Mouse (Mus musculus) cortical plate, adult 2 months (tissue): Measurements from ENCODE around the gene Ttc7b. TPM values are rescaled to one million over a fixed set of nuclear protein-coding genes. Genes with fewer than 3 reads are reported as not detected.

Experiments used
- H3K27ac ChIP-seq: fragments of 200-500 bp; 2 replicates; pipeline ENCODE4 v1.5.1; 2012; ENCODE audit warnings: low read length, control low read depth, inconsistent platforms; ENCODE audit not compliant: insufficient read depth
- H3K4me1 ChIP-seq: fragments of 200-500 bp; 2 replicates; pipeline ENCODE4 v1.6.1; 2011; ENCODE audit warnings: low read length; ENCODE audit not compliant: control insufficient read depth, insufficient read depth
- H3K4me3 ChIP-seq: fragments of 200-500 bp; 2 replicates; pipeline ENCODE4 v1.5.1; 2011; ENCODE audit warnings: mild to moderate bottlenecking, low read length, control low read depth; ENCODE audit not compliant: insufficient read depth
- CTCF ChIP-seq: fragments of 200-500 bp; IDR thresholded peaks from 2 replicates; pipeline ENCODE4 v1.5.1; 2011; ENCODE audit warnings: mild to moderate bottlenecking, control low read depth, low read length; ENCODE audit not compliant: insufficient read depth; ENCODE audit errors: extremely low read depth
- POLR2A ChIP-seq: fragments of 200-500 bp; IDR thresholded peaks from 2 replicates; pipeline ENCODE4 v1.6.1; 2011; ENCODE audit warnings: mild to moderate bottlenecking, low read length, control low read depth; ENCODE audit not compliant: insufficient read depth; ENCODE audit errors: extremely low read depth
- polyA plus RNA-seq: library from polyadenylated mRNA; depleted of rRNA; stranded (reverse); fragments of >200 nt; gene quantifications from 2 replicates; pipeline ENCODE4 v1.2.3, GENCODE M21; 2012

The Ttc7b gene
- polyA plus RNA-seq, 1 experiment, result 221 TPM

GRCm38 (mm10) chr12:100513131-100513530 lies 7.5 kb downstream of the Ttc7b start:
- Histone ChIP-seq H3K27ac (no peak overlapping the region), H3K4me3 (no peak overlapping the region), H3K4me1 (peaks cover 12% of the 10 kb centered on the region)
- no peak for TF ChIP-seq CTCF
- TF ChIP-seq POLR2A, result no peak

DNA sequence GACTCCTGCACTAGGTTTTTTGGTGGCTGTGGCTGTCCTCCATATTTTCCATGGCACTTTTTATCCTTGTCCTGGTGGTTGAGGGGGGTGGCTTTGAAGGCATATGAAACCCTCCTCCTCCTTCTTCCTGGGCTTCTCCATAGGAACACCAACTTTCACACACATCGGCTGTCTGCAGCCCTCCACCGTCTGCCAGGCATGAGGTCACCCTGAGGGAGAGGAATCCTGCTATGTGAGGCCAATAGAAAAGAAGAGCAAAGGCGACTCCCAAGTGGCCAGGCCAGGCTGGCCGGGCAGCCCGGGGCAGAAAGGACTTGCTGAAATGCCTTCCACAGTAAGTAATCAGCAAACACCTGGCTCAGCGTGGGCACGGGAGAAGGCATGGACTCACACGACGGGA lies 8.0 kb downstream of the Ttc7b start:
- peaks cover 12% of the 10 kb centered on the region for H3K4me1 ChIP-seq
- H3K4me3 ChIP-seq, result no peak overlapping the region
- TF ChIP-seq CTCF (no peak), POLR2A (no peak)
- no peak overlapping the region for H3K27ac ChIP-seq

DNA sequence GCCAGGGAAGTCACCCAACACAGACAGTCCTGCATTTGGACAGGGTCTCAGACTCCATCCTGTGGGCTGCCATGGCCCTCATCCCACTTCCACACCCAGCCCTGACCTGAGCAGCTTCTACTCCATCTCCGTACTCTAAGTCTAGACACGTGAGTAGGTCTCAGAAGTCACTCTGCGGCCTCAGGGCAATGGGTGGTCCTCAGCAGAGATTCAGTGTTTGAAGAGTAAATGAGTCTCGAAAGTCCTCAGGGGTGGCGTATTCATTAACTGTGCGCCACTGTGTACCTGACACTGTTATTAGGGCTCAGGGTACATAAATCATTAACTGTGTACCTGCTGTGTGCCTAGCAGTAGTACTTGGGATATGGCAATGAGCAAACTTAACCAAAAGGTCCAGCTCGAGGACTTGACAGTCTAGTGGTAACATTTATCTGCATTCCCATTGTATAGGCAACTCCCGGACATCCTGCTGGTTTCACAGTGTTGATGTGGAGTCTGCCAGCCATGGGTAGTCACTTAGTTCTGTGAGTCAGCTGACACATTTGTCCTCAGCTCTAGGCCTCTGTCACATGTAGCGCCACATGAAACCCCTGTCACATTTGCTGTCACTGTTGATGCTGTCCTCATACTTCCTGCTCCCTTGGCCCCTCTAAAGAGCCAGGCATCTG lies 10.9 kb downstream of the Ttc7b start:
- TF ChIP-seq CTCF (no peak), POLR2A (no peak)
- Histone ChIP-seq H3K27ac (no peak overlapping the region), H3K4me1 (peaks cover 8% of the 10 kb centered on the region), H3K4me3 (no peak overlapping the region)

GRCm38 (mm10) chr12:100508668-100509067 lies 12.0 kb downstream of the Ttc7b start:
- no peak overlapping the region for H3K27ac ChIP-seq
- no peak for TF ChIP-seq POLR2A
- no peak for TF ChIP-seq CTCF
- H3K4me3 ChIP-seq, result no peak overlapping the region
- peaks cover 13% of the 10 kb centered on the region for H3K4me1 ChIP-seq

- TF ChIP-seq POLR2A (no peak), CTCF (no peak)
- no peak overlapping the region for H3K27ac ChIP-seq
- H3K4me1 ChIP-seq, result peaks cover 11% of the 10 kb centered on the region
- no peak overlapping the region for H3K4me3 ChIP-seq
Observed at GRCm38 (mm10) chr12:100505484-100505883, 15.1 kb downstream of the Ttc7b start.

DNA sequence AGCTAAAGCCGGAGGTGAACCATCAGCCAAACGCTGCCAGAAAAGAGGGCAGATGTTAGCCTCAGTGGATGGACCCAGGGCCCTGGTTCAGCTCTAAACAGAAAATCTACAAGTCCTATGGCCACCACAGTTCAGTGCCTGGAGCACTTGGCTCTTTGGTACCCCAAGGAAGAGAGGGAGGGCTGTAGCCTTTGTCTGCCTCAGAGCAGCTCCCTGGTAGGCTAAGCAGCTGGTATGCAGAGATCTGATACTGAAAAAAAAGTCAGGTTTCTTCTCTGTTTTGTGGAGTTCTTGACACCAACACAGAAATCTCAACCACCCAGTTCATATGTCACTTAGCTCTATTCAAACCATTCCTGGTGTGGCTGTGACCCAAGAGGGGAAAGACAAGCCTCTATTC lies 16.0 kb downstream of the Ttc7b start:
- Histone ChIP-seq H3K4me1 (peaks cover 10% of the 10 kb centered on the region), H3K4me3 (no peak overlapping the region), H3K27ac (no peak overlapping the region)
- TF ChIP-seq CTCF, result no peak
- TF ChIP-seq POLR2A, result no peak

DNA sequence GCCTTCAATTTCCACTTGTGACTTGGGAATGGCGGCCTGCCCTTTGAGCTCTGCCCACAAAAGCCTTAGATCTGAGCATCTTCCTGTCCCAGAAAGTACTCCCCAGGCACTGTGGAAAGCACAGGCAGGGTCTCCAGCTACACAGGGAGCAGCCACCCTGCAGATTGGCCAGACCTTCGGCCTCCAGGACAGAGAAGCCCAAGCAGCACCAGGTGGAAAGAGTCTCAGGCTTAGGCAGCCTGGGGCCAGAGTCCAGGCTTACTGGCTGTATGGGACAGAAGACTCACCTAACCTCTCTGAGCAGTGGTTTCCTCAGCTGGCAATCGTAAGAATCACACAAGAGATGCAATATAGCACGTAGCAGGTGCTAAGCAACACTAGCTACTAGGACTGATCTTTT lies 17.0 kb downstream of the Ttc7b start:
- peaks cover 10% of the 10 kb centered on the region for H3K4me1 ChIP-seq
- TF ChIP-seq POLR2A (no peak), CTCF (no peak)
- no peak overlapping the region for H3K4me3 ChIP-seq
- no peak overlapping the region for H3K27ac ChIP-seq

DNA sequence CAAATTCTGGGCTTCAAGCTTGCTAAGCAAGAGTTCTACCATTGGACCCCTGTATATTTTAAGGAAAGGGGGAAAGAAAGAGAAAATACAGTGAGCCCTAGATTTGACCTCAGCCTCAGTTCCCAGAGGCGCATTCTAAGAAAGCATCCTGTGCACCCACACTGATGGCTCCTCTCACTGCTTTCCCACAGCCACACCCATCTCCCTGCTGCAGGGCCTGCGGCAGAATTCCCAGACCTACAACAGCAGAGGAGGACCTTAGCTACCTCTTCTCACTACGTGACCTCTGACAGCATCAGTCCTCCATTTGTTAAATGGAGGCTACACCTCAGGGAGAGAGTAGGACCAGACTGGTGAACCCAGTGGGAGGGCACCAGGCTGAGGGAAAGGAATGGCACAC lies 18.1 kb downstream of the Ttc7b start:
- Histone ChIP-seq H3K27ac (no peak overlapping the region), H3K4me1 (peaks cover 10% of the 10 kb centered on the region), H3K4me3 (no peak overlapping the region)
- TF ChIP-seq CTCF (no peak), POLR2A (no peak)

GRCm38 (mm10) chr12:100501261-100501660 lies 19.4 kb downstream of the Ttc7b start:
- no peak for TF ChIP-seq POLR2A
- no peak for TF ChIP-seq CTCF
- no peak overlapping the region for H3K27ac ChIP-seq
- H3K4me3 ChIP-seq, result no peak overlapping the region
- peaks cover 10% of the 10 kb centered on the region for H3K4me1 ChIP-seq

DNA sequence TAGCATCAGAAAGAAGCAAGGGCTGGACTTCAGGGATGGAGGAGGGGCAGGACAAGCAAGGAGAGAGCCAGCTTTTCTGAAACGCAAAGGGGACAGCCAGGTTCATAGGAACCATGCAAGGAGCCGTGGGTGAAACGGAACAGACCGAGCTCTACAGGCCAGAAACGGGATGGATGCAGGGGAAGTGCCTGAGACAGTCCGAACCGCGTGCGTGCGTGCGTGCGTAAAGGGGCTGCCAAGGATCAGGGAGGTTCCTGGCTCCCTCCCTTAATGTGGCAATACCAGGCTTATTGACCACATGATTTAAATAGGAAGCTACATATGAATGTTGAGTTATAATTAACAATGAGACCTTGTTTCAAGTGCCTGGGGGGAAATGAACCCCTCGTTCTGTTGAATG lies 21.2 kb downstream of the Ttc7b start:
- TF ChIP-seq CTCF (no peak), POLR2A (no peak)
- Histone ChIP-seq H3K4me3 (no peak overlapping the region), H3K27ac (no peak overlapping the region), H3K4me1 (peaks cover 6% of the 10 kb centered on the region)
